Mouse (Mus musculus): Measurements from ENCODE around the gene Cyp26a1.

- TF ChIP-seq CTCF (IDR thresholded peaks at IDR 0.05; ENCODE audit: borderline replicate concordance, insufficient read depth, low read depth, low read length) (no peak), POLR2A (IDR thresholded peaks at IDR 0.05; ENCODE audit: borderline replicate concordance, insufficient read depth, low read length) (no peak)
Measured at GRCm38 (mm10) chr19:37740043-37740442, 42.4 kb downstream of the Cyp26a1 start.

Data from cerebellum, adult 2 months (tissue).